Mouse (Mus musculus): ENCODE measurements around the gene Pcdh15.

DNA sequence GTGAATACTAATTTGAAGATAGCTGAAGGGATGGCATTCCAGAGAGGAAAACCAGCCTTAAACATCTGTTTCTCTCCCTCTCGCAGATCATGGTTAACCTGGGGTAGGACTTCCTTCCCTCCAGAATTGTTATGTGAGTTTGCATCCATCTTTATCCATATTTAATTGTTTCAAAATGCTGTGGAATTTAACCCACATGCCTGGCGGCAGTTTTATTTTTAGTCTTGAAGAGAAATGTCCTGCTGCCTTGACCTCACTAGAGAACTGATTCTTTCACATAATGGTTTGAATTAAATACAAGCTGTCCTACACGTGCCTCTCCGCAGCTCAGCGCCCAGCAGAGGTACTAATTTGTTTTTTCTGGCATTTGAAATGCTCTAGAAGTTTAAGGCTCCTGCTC lies 1260.4 kb downstream of the Pcdh15 start:
- TF ChIP-seq GATA1 (IDR thresholded peaks at IDR 0.05; ENCODE audit: borderline replicate concordance, low read length) (no peak), FLI1 (IDR thresholded peaks at IDR 0.05; ENCODE audit: low read length) (no peak)
